Mouse (Mus musculus) brain, embryonic 14.5 days (tissue): ENCODE measurements around the gene Trpm3. TPM values are rescaled to one million over a fixed set of nuclear protein-coding genes. Genes with fewer than 3 reads are reported as not detected.

Experiments
- DNase-seq: peaks from one replicate; pipeline ENCODE4 v3.0.0-alpha.2; 2011; ENCODE audit warnings: low read depth
- CTCF ChIP-seq: fragments of 200-500 bp; IDR thresholded peaks from 2 replicates; pipeline ENCODE4 v1.5.1; 2012; ENCODE audit warnings: inconsistent platforms, mild to moderate bottlenecking, moderate library complexity, borderline replicate concordance; ENCODE audit not compliant: insufficient read depth, insufficient read length; ENCODE audit errors: extremely low read depth
- POLR2A ChIP-seq: fragments of 200-500 bp; IDR thresholded peaks from 2 replicates; pipeline ENCODE4 v1.6.1; 2012; ENCODE audit warnings: mild to moderate bottlenecking, inconsistent platforms, borderline replicate concordance; ENCODE audit not compliant: poor library complexity, insufficient read depth, insufficient read length, severe bottlenecking; ENCODE audit errors: extremely low read depth
- polyA plus RNA-seq: library from polyadenylated mRNA; depleted of rRNA; stranded (reverse); fragments of >200 nt; gene quantifications from 2 replicates; pipeline ENCODE4 v1.2.3, GENCODE M21; 2012

The Trpm3 gene
- polyA plus RNA-seq, 1 experiment, result 27.7 TPM

GRCm38 (mm10) chr19:22642124-22642523 is 503.3 kb downstream of the Trpm3 start:
- DNase-seq, result peak; percentile 36
- TF ChIP-seq POLR2A (no peak), CTCF (no peak)

GRCm38 (mm10) chr19:22656466-22657215 is 517.8 kb downstream of the Trpm3 start:
- no peak for TF ChIP-seq CTCF
- TF ChIP-seq POLR2A, result no peak
- peak; percentile 73 for DNase-seq

- TF ChIP-seq POLR2A, result no peak
- no peak for TF ChIP-seq CTCF
Observed at GRCm38 (mm10) chr19:22657251-22657650, 518.4 kb downstream of the Trpm3 start.

GRCm38 (mm10) chr19:22665401-22665800 is 526.6 kb downstream of the Trpm3 start:
- no peak for DNase-seq
- TF ChIP-seq POLR2A (no peak), CTCF (no peak)

More at GRCm38 (mm10) chr19:22657251-22657650, 518.4 kb downstream of the Trpm3 start:
- DNase-seq, result no peak

GRCm38 (mm10) chr19:22670222-22670621 is 531.4 kb downstream of the Trpm3 start:
- no peak for TF ChIP-seq POLR2A
- no peak for TF ChIP-seq CTCF
- peak; percentile 62 for DNase-seq

- TF ChIP-seq POLR2A (no peak), CTCF (no peak)
- DNase-seq, result no peak
Observed at GRCm38 (mm10) chr19:22672892-22673291, 534.0 kb downstream of the Trpm3 start.

GRCm38 (mm10) chr19:22676206-22676605 is 537.4 kb downstream of the Trpm3 start:
- DNase-seq, result no peak
- TF ChIP-seq POLR2A (no peak), CTCF (no peak)

GRCm38 (mm10) chr19:22682238-22682637 is 543.4 kb downstream of the Trpm3 start:
- no peak for DNase-seq
- no peak for TF ChIP-seq POLR2A
- no peak for TF ChIP-seq CTCF

GRCm38 (mm10) chr19:22691995-22692394 is 553.1 kb downstream of the Trpm3 start:
- TF ChIP-seq POLR2A, result no peak
- no peak for TF ChIP-seq CTCF

GRCm38 (mm10) chr19:22692553-22692952 is 553.7 kb downstream of the Trpm3 start:
- TF ChIP-seq POLR2A, result no peak
- no peak for TF ChIP-seq CTCF
- peak; percentile 22 for DNase-seq

More at GRCm38 (mm10) chr19:22691995-22692394, 553.1 kb downstream of the Trpm3 start:
- DNase-seq, result no peak

- DNase-seq, result no peak
- TF ChIP-seq POLR2A (no peak), CTCF (no peak)
Observed at GRCm38 (mm10) chr19:22692956-22693355, 554.1 kb downstream of the Trpm3 start.

- TF ChIP-seq CTCF (no peak), POLR2A (no peak)
- DNase-seq, result no peak
Observed at GRCm38 (mm10) chr19:22695423-22695822, 556.6 kb downstream of the Trpm3 start.

- TF ChIP-seq CTCF (no peak), POLR2A (no peak)
- DNase-seq, result no peak
Observed at GRCm38 (mm10) chr19:22698737-22699136, 559.9 kb downstream of the Trpm3 start.
